Mouse (Mus musculus): ENCODE data around the gene Ube2g1. TPM values are rescaled to one million over a fixed set of nuclear protein-coding genes. Genes with fewer than 3 reads are reported as not detected.

Gene Ube2g1
- polyA plus RNA-seq (2017; shearing (Covaris generic)) = 60.5 TPM

GRCm38 (mm10) chr11:72606694-72607407 lies at the start of gene Ube2g1:
Ube2g1 (plus strand) TSS chr11:72607283.

DNA sequence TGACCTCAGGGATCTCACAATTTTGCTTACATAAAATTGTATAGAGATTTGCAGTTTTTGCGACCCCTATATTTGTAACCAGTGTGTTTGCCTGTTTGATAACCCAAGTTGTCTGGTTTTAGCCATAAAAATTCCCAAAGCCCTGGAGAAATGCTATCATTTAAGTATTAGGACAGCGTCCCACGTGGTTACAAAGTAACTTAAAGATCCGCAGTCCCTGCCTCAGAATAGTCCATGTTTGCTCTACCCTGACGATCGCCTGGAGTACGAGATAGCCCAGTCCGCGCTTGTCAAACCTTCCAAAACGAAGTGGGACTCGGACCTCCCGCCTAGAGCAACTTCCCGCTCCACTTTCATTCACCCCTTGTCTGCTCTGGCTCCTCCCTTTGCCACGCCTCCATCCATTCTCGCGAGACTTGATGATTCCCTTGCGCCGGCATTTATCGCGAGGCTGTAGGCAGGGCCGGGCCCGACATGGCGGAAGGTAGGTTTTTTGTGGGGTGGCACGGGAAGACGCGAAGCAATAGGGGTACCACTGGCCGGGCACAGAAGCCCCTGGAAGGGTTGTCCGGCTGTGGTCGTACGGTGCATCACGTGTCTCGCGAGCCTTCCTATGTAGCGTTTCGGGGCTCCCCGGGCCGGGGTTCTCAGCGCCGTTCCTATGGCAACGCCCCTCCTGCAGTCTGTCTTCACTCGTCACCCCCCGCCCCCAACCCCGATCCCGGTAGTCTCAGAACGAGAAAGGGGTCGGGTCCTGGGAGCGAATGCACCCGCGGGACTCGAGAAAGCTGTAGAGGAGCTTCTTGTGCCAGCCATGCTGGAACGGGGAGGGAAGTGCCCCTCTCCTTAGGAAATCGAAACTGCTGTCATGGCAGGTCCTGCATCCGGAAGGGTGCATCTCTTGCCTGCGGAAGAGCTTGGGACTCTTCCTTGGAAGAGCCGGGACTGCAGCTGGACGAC lies 82.7 kb downstream of the Ube2g1 start, which contains the start of gene Ankfy1:
Gene Ankfy1 (plus strand): TSS at position 456 of the 960 bp plus-strand sequence.

Other genes with a start within 250 kb of the Ube2g1 start
- not detected for gene Tekt1, start 244.8 kb upstream of the Ube2g1 start, polyA plus RNA-seq (2017; shearing (Covaris generic))
- 0.10 TPM for gene Smtnl2, start 195.6 kb upstream of the Ube2g1 start, polyA plus RNA-seq (2017; shearing (Covaris generic))
- not detected for gene Ggt6, start 171.8 kb upstream of the Ube2g1 start, polyA plus RNA-seq (2017; shearing (Covaris generic))
- gene Mybbp1a, start 165.9 kb upstream of the Ube2g1 start, polyA plus RNA-seq (2017; shearing (Covaris generic)) = 119 TPM
- gene Spns2, start 117.4 kb upstream of the Ube2g1 start, polyA plus RNA-seq (2017; shearing (Covaris generic)) = not detected
- 1.1 TPM for gene Spns3, start 56.8 kb upstream of the Ube2g1 start, polyA plus RNA-seq (2017; shearing (Covaris generic))
- 79.6 TPM for gene Ankfy1, start 82.7 kb downstream of the Ube2g1 start, polyA plus RNA-seq (2017; shearing (Covaris generic))
- gene Cyb5d2, start 188.9 kb downstream of the Ube2g1 start, polyA plus RNA-seq (2017; shearing (Covaris generic)) = 9.4 TPM
- gene Zzef1, start 188.9 kb downstream of the Ube2g1 start, polyA plus RNA-seq (2017; shearing (Covaris generic)) = 14.5 TPM

Data from activated CD4-positive, CD25-positive, alpha-beta regulatory T cell, adult 9 weeks (primary cell).